Mouse (Mus musculus) forebrain, embryonic 14.5 days (tissue): ENCODE data around the gene Ripk1. TPM values are rescaled to one million over a fixed set of nuclear protein-coding genes. Genes with fewer than 3 reads are reported as not detected.

Experiments used
- ATAC-seq: fragments of 200-750 bp; cut with Nextera tagmentation; 2 replicates; pipeline ENCODE4 v1.8.0; 2017; ENCODE audit warnings: mild to moderate bottlenecking, moderate library complexity
- DNase-seq: peaks from one replicate; pipeline ENCODE4 v3.0.0-alpha.2; 2015; ENCODE audit warnings: low spot score
- H3K27ac ChIP-seq: fragments of 300-500 bp; sonication (generic); 2 replicates; pipeline ENCODE4 v1.5.1; 2014; ENCODE audit warnings: low read depth, mild to moderate bottlenecking, control low read depth, low read length, moderate library complexity
- H3K27me3 ChIP-seq: fragments of 300-500 bp; sonication (generic); replicated peaks from 2 replicates; pipeline ENCODE4 v1.6.1; 2014; ENCODE audit warnings: low read length, control low read depth, mixed read lengths; ENCODE audit not compliant: control insufficient read depth, insufficient read depth
- H3K36me3 ChIP-seq: fragments of 300-500 bp; sonication (generic); 2 replicates; pipeline ENCODE4 v1.6.1; 2014; ENCODE audit warnings: low read length, control low read depth; ENCODE audit not compliant: control insufficient read depth, insufficient read depth
- H3K4me1 ChIP-seq: fragments of 300-500 bp; sonication (generic); 2 replicates; pipeline ENCODE4 v1.6.1; 2014; ENCODE audit warnings: antibody characterized with exemption, low read length, control low read depth; ENCODE audit not compliant: control insufficient read depth, insufficient read depth
- H3K4me2 ChIP-seq: fragments of 300-500 bp; sonication (generic); 2 replicates; pipeline ENCODE4 v1.6.1; 2014; ENCODE audit warnings: mild to moderate bottlenecking, control low read depth, low read length
- H3K4me3 ChIP-seq: fragments of 300-500 bp; sonication (generic); 2 replicates; pipeline ENCODE4 v1.5.1; 2014; ENCODE audit warnings: low read depth, low read length, control low read depth
- H3K9ac ChIP-seq: fragments of 300-500 bp; sonication (generic); 2 replicates; pipeline ENCODE4 v1.6.1; 2014; ENCODE audit warnings: mild to moderate bottlenecking, low read length, control low read depth, moderate library complexity
- H3K9me3 ChIP-seq: fragments of 300-500 bp; sonication (generic); replicated peaks from 2 replicates; pipeline ENCODE4 v1.6.1; 2016; ENCODE audit warnings: low read length, control low read depth, mixed read lengths; ENCODE audit not compliant: control insufficient read depth
- WGBS: fragments of 180-500 bp; shearing (Covaris S2); extraction: QIAGEN DNeasy Blood & Tissue Kit; methylation state at CpG from one replicate; pipeline ENCODE4 v1.1.7; 2014; 5-methylcytosine and 5-hydroxymethylcytosine counted together
- polyA plus RNA-seq: library from polyadenylated mRNA; unstranded; fragments of >200 nt; fragmentation: Nextera tagmentation; extraction: Ambion mirVana; gene quantifications from 2 replicates; pipeline ENCODE4 v1.2.1, GENCODE M21; 2014

Gene Ripk1
- polyA plus RNA-seq, 1 experiment from 2014 or later, result 5.7 TPM

DNA sequence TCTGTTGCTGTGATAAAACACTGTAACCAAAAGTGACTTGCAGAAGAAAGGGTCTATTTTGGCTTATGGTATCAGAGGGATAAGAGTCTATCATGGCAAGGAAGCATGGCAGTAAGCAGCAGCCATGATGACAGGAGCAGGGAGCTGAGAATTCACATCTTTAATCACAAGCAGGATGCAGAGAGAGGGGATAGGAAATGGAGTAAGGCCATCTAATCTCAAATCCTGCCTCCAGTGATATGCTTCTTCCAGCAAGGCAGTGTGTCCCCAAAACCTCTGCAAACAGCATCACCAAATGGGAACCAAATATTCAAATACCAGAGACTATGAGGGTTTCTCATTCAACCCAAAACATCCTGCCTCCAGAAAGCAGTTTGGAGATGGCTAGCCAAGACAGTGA lies 35.6 kb upstream of the Ripk1 start:
- 0 out of 2 replicates have a peak, but pooled peaks cover 3% of the 10 kb centered on the region for H3K4me1 ChIP-seq
- no peaks in the 10 kb centered on the region for H3K27me3 ChIP-seq
- H3K9me3 ChIP-seq, result no peaks in the 10 kb centered on the region
- DNase-seq (no peak), ATAC-seq (no peak)
- no peak overlapping the region for H3K9ac ChIP-seq
- H3K4me3 ChIP-seq, result no peak overlapping the region
- H3K4me2 ChIP-seq, result no peak overlapping the region
- no peak overlapping the region for H3K27ac ChIP-seq
- H3K36me3 ChIP-seq, result no peaks in the 10 kb centered on the region

DNA sequence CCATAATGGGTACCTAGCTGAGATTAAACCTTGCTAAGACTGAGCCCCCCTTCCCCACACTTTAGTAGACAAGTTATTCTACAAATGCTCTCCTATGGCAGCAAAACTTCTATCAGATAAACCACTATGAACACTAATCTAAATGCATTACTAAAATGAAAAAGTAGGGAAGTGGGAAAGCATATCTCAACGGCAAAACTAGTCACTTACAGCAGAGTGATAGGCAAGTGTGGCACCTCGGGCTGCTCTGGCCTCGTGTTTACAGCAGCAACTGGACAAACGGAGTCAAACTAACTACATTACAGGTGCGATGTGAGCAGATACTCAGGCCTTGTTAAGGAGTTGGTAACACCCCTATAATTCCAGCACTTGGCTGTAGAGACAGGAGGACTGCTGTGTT lies 12.5 kb upstream of the Ripk1 start:
- DNase-seq, result no peak
- Histone ChIP-seq H3K4me1 (no peaks in the 10 kb centered on the region), H3K27ac (no peak overlapping the region), H3K4me2 (no peak overlapping the region), H3K4me3 (no peak overlapping the region), H3K9me3 (no peaks in the 10 kb centered on the region), H3K36me3 (no peaks in the 10 kb centered on the region), H3K9ac (no peak overlapping the region), H3K27me3 (no peaks in the 10 kb centered on the region)
- ATAC-seq, result no peak
- WGBS, result 89% methylated on average over 5 of the region's 5 CpGs

DNA sequence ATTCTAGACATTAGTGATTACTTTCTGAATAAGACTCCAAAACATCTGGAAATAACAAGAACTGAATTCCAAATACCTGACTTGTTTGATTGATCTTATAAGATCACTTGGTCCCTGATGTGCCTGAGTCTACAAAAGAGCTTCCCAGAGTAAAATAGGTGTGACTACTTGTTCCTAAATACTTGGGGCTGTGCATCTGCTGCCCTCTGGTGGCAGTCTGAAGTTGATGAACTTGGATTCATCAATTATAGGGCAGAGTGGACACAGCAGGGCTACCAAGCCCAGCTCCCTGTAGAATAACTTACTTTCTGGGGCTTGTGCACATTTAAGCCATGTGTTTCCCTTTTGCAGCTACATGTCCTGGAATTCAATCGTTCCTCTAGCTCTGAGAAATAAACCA lies 7.0 kb upstream of the Ripk1 start:
- DNase-seq (peak; percentile 80), ATAC-seq (peak; percentile 29; the same call in 1 of the 2 replicates)
- Histone ChIP-seq H3K36me3 (no peaks in the 10 kb centered on the region), H3K4me2 (no peak overlapping the region), H3K27me3 (no peaks in the 10 kb centered on the region), H3K4me3 (no peak overlapping the region), H3K9me3 (no peaks in the 10 kb centered on the region), H3K9ac (no peak overlapping the region), H3K4me1 (no peaks in the 10 kb centered on the region), H3K27ac (no peak overlapping the region)
- 22% methylated on average over 1 of the region's 1 CpGs for WGBS

DNA sequence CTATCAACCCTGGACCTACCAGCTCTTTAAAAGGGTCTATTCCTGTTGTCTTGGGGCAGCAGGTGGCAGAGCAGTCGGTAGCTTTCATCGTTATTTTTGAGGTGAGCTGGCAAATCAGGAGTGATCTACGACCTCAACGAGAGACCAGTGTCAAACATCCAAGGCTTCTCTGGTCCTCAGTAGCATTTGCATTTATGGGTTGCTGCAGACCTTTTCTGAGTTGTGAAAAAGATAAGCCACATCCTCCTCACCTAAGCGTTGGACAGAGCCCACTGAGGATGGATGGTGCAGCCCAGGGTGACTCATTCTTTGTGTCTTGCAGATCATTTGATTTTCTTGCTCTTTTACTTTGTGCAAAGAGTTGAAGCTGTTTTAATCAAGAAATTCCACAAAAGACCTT lies 895 bp downstream of the Ripk1 start:
- H3K4me1 ChIP-seq, result peaks cover 9% of the 10 kb centered on the region
- WGBS, result 4% methylated on average over 5 of the region's 5 CpGs
- H3K9me3 ChIP-seq, result no peaks in the 10 kb centered on the region
- H3K36me3 ChIP-seq, result no peaks in the 10 kb centered on the region
- H3K27me3 ChIP-seq, result no peaks in the 10 kb centered on the region
- peak overlapping the region; percentile 92 for H3K4me3 ChIP-seq
- H3K9ac ChIP-seq, result peak overlapping the region; percentile 95
- peak overlapping the region; percentile 90 for H3K4me2 ChIP-seq
- DNase-seq (no peak), ATAC-seq (0 out of 2 replicates have a peak, but pooled peaks have one; percentile 1)
- peak overlapping the region; percentile 86; the same call in 1 of the 2 replicates for H3K27ac ChIP-seq

DNA sequence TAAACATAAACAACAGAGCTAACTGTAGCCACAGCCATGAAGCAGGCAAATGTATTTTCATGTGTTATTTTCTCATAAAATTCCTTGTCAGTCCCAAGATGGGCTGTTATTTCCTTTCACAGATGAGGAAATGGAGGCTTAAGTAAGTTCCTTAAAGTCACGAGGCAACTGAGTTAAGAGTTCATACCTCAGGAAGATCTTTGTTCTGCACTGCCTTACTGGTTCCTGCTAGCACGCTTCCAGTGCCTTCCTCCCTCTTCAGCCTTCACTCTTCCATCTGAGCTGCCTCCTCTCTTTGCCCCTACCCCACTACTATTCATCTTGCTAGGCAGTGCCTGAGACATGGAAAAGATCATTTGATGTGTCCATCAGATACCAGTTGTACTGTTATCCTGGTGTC lies 5.1 kb downstream of the Ripk1 start:
- no peak for ATAC-seq
- Histone ChIP-seq H3K4me1 (peaks cover 6% of the 10 kb centered on the region), H3K4me2 (no peak overlapping the region), H3K27ac (no peak overlapping the region), H3K36me3 (peaks cover 3% of the 10 kb centered on the region; the same call in 1 of the 2 replicates), H3K9ac (no peak overlapping the region), H3K27me3 (no peaks in the 10 kb centered on the region), H3K9me3 (no peaks in the 10 kb centered on the region), H3K4me3 (no peak overlapping the region)
- 83% methylated on average over 2 of the region's 2 CpGs for WGBS
- DNase-seq, result no peak

DNA sequence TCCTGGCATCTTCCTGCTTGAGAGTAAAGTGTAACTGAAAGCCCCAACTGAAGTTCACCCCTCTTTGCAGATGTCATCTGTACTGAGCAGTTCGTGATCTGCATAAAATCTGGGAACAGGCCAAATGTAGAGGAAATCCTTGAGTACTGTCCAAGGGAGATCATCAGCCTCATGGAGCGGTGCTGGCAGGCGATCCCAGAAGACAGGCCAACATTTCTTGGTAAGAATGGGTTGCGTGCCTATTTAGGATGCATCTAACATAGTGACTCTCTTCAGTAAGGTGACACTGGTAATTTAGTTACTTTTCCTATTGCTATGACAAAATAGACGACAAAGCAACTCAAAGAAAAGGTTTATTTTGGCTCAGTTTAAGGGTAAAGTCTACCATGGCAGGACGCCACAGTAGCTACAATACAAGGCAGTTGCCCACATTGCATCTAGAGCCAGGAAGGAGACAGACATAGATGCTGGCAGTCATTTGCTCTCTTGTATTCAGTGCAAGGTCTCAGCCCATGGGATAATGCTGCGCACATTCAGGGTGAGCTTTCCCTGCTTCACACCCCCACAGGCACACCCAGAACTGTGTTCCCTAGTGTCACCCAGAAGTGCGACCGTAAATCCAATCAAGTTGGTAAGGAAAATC lies 14.9 kb downstream of the Ripk1 start:
- Histone ChIP-seq H3K36me3 (peaks cover 49% of the 10 kb centered on the region), H3K4me3 (no peak overlapping the region), H3K4me2 (no peak overlapping the region), H3K27me3 (no peaks in the 10 kb centered on the region), H3K9me3 (no peaks in the 10 kb centered on the region), H3K9ac (no peak overlapping the region), H3K27ac (no peak overlapping the region), H3K4me1 (no peaks in the 10 kb centered on the region)
- DNase-seq (peak; percentile 40), ATAC-seq (no peak; the same call in 1 of the 2 replicates)
- 83% methylated on average over 9 of the region's 9 CpGs for WGBS

DNA sequence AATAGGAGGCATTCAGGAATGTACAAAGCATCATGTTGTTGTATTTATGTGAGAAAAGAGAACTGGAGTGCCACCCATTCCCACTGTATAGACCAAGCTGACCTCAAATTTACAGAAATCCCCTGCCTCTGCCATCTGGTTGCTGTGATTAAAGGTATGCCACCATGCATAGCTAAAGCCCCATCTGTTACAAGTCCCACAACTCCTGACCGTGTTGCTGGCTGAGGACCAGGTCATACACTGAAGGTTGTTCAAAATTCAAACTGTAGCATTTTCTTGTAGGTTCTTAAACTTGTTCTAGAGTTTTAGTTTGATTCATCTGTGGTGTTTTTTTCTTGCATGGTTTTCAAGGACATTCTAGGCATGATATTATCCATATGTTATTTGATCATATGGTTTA lies 16.4 kb downstream of the Ripk1 start:
- no peak overlapping the region for H3K4me2 ChIP-seq
- ATAC-seq (no peak), DNase-seq (no peak)
- WGBS, result 94% methylated on average over 1 of the region's 1 CpGs
- no peaks in the 10 kb centered on the region for H3K9me3 ChIP-seq
- no peak overlapping the region for H3K9ac ChIP-seq
- H3K4me1 ChIP-seq, result no peaks in the 10 kb centered on the region
- peaks cover 51% of the 10 kb centered on the region for H3K36me3 ChIP-seq
- no peaks in the 10 kb centered on the region for H3K27me3 ChIP-seq
- no peak overlapping the region for H3K4me3 ChIP-seq
- H3K27ac ChIP-seq, result no peak overlapping the region

DNA sequence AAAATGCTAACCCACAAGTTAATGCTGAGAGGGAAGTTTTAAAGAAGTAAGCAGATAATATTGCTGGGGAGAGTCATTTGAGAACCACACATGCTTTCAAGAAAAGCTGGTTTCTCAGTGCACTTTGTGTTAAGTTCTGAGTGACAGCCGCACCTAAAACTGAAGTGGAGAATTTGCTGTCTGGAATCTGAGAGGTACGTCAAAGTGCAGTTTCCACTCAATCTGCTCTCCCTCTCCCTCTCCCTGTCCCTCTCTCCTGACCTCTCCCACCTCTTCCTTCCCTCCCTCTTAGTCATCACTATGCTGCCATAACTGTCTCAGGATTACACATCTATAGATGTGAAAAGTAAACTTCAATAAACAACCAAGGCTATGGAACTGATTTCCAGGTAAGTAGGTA lies 19.8 kb downstream of the Ripk1 start:
- Histone ChIP-seq H3K4me2 (no peak overlapping the region), H3K27ac (no peak overlapping the region), H3K36me3 (peaks cover 26% of the 10 kb centered on the region), H3K9me3 (no peaks in the 10 kb centered on the region), H3K4me1 (no peaks in the 10 kb centered on the region), H3K4me3 (no peak overlapping the region), H3K9ac (no peak overlapping the region), H3K27me3 (no peaks in the 10 kb centered on the region)
- WGBS, result 88% methylated on average over 2 of the region's 2 CpGs
- DNase-seq (no peak), ATAC-seq (no peak)

DNA sequence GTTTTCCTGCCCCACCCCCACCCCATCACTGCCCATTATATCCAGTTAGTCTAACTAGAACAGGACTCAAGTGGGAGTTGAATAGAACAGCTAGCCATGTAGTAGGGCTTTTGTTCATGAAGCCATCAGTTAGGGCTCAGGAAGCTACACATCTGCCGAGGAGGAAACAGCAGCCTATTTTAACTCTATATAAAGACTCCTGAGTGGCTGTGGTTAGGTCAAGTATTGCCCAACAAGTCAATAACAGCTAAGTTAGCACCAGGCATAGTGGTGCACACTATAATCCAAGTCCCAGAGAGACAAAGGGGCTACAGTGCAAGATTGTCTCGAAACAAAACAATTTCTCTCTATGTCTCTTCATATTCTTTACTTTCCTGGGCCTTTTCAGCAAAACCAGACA lies 29.9 kb downstream of the Ripk1 start:
- H3K27ac ChIP-seq, result no peak overlapping the region
- ATAC-seq, result no peak
- peaks cover 2% of the 10 kb centered on the region; the same call in 1 of the 2 replicates for H3K4me1 ChIP-seq
- no peaks in the 10 kb centered on the region for H3K27me3 ChIP-seq
- WGBS, result 61% methylated on average over 2 of the region's 2 CpGs
- H3K9me3 ChIP-seq, result no peaks in the 10 kb centered on the region
- no peak for DNase-seq
- no peak overlapping the region for H3K4me3 ChIP-seq
- H3K9ac ChIP-seq, result no peak overlapping the region
- peaks cover 28% of the 10 kb centered on the region for H3K36me3 ChIP-seq
- H3K4me2 ChIP-seq, result no peak overlapping the region
